Mouse (Mus musculus): ENCODE results near the gene Gpm6b.

DNA sequence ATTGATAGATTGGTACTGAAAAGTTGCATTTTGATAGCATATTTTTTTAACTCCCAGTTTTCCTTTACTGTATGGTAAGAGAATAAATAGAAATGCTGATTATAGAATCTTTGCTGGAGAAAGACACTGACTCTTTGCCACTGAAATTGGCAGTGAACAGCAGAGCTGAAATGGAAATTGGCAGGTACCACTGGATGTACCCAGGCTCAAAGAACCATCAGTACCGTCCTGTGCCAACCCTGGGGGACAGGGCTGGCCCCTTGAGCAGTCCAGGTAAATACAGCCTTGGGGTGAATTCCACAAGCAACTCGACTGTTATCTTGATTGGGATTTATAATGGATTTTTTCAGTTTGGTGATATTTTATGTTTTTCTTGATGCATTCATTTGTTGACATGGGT lies 114.7 kb downstream of the Gpm6b start:
- TF ChIP-seq CTCF (IDR thresholded peaks at IDR 0.05; ENCODE audit: low read depth, low read length): no peak
- TF ChIP-seq POLR2A (IDR thresholded peaks at IDR 0.05; ENCODE audit: borderline replicate concordance, low read depth, low read length): no peak
